Mouse (Mus musculus) limb, embryonic 11.5 days (tissue): ENCODE measurements around the gene Pheta1. TPM values are rescaled to one million over a fixed set of nuclear protein-coding genes. Genes with fewer than 3 reads are reported as not detected.
A peak's percentile ranks its signal among the peaks of the same experiment; 100 is the strongest.

Experiments used
- ATAC-seq: fragments of 200-750 bp; cut with Nextera tagmentation; 2 replicates; pipeline ENCODE4 v1.8.0; 2017; ENCODE audit warnings: low read depth; ENCODE audit not compliant: insufficient number of reproducible peaks, low FRiP score, low TSS enrichment
- DNase-seq: peaks from one replicate; pipeline ENCODE4 v3.0.0-alpha.2; 2015; ENCODE audit warnings: low spot score
- H3K27ac ChIP-seq: fragments of 300-500 bp; sonication (generic); replicated peaks from 2 replicates; pipeline ENCODE4 v1.5.1; 2014; ENCODE audit warnings: low read depth, mild to moderate bottlenecking, low read length
- H3K27me3 ChIP-seq: fragments of 300-500 bp; sonication (generic); 2 replicates; pipeline ENCODE4 v1.6.1; 2014; ENCODE audit warnings: mild to moderate bottlenecking, low read length, mixed read lengths; ENCODE audit not compliant: control insufficient read depth, insufficient read depth
- H3K36me3 ChIP-seq: fragments of 300-500 bp; sonication (generic); 2 replicates; pipeline ENCODE4 v1.6.1; 2014; ENCODE audit warnings: mild to moderate bottlenecking, low read length, moderate library complexity, mixed read lengths; ENCODE audit not compliant: control insufficient read depth, insufficient read depth
- H3K4me1 ChIP-seq: fragments of 300-500 bp; sonication (generic); 2 replicates; pipeline ENCODE4 v1.6.1; 2014; ENCODE audit warnings: low read length, mixed read lengths; ENCODE audit not compliant: control insufficient read depth, insufficient read depth
- H3K4me2 ChIP-seq: fragments of 300-500 bp; sonication (generic); 2 replicates; pipeline ENCODE4 v1.6.1; 2014; ENCODE audit warnings: low read depth, mild to moderate bottlenecking, moderate library complexity; ENCODE audit not compliant: severe bottlenecking
- H3K4me3 ChIP-seq: fragments of 300-500 bp; sonication (generic); 2 replicates; pipeline ENCODE4 v1.5.1; 2014; ENCODE audit warnings: low read depth, low read length
- H3K9ac ChIP-seq: fragments of 300-500 bp; sonication (generic); 2 replicates; pipeline ENCODE4 v1.6.1; 2014; ENCODE audit warnings: mild to moderate bottlenecking, low read length
- H3K9me3 ChIP-seq: fragments of 300-500 bp; sonication (generic); 2 replicates; pipeline ENCODE4 v1.6.1; 2016; ENCODE audit warnings: low read length; ENCODE audit not compliant: control insufficient read depth
- WGBS: fragments of 180-500 bp; shearing (Covaris S2); extraction: QIAGEN DNeasy Blood & Tissue Kit; methylation state at CpG from one replicate; pipeline ENCODE4 v1.1.7; 2014; 5-methylcytosine and 5-hydroxymethylcytosine counted together
- polyA plus RNA-seq: library from polyadenylated mRNA; unstranded; fragments of >200 nt; fragmentation: Nextera tagmentation; extraction: Ambion mirVana; gene quantifications from 2 replicates; pipeline ENCODE4 v1.2.1, GENCODE M21; 2014

The Pheta1 gene
- polyA plus RNA-seq, 1 experiment from 2014 or later = 36.8 TPM

GRCm38 (mm10) chr5:121821116-121821515 is 27.7 kb upstream of the Pheta1 start:
- no peak for ATAC-seq
- peaks cover 11% of the 10 kb centered on the region; the same call in 1 of the 2 replicates for H3K4me1 ChIP-seq
- WGBS = 87% methylated on average over 5 of the region's 5 CpGs

GRCm38 (mm10) chr5:121821552-121821951 is 27.2 kb upstream of the Pheta1 start:
- no peak overlapping the region for H3K9ac ChIP-seq
- no peak overlapping the region for H3K4me2 ChIP-seq
- H3K36me3 ChIP-seq = peaks cover 20% of the 10 kb centered on the region
- WGBS = 85% methylated on average over 5 of the region's 5 CpGs
- peaks cover 11% of the 10 kb centered on the region; the same call in 1 of the 2 replicates for H3K4me1 ChIP-seq
- no peak overlapping the region for H3K27ac ChIP-seq
- no peaks in the 10 kb centered on the region for H3K9me3 ChIP-seq
- DNase-seq = no peak
- no peaks in the 10 kb centered on the region for H3K27me3 ChIP-seq
- H3K4me3 ChIP-seq = no peak overlapping the region
- no peak for ATAC-seq

More at GRCm38 (mm10) chr5:121821116-121821515, 27.7 kb upstream of the Pheta1 start:
- Histone ChIP-seq H3K4me2 (no peak overlapping the region), H3K9me3 (no peaks in the 10 kb centered on the region), H3K27me3 (no peaks in the 10 kb centered on the region), H3K36me3 (peaks cover 25% of the 10 kb centered on the region), H3K27ac (no peak overlapping the region), H3K9ac (no peak overlapping the region), H3K4me3 (no peak overlapping the region)
- DNase-seq = no peak

GRCm38 (mm10) chr5:121822786-121823505 is 25.8 kb upstream of the Pheta1 start:
- no peak overlapping the region for H3K4me2 ChIP-seq

GRCm38 (mm10) chr5:121823668-121824067 is 25.1 kb upstream of the Pheta1 start:
- Histone ChIP-seq H3K36me3 (peaks cover 1% of the 10 kb centered on the region; the same call in 1 of the 2 replicates), H3K9ac (no peak overlapping the region), H3K4me1 (peaks cover 18% of the 10 kb centered on the region; the same call in 1 of the 2 replicates), H3K4me2 (no peak overlapping the region), H3K27ac (no peak overlapping the region; the same call in 1 of the 2 replicates), H3K4me3 (no peak overlapping the region), H3K27me3 (peaks cover 6% of the 10 kb centered on the region; the same call in 1 of the 2 replicates), H3K9me3 (no peaks in the 10 kb centered on the region)
- DNase-seq (no peak), ATAC-seq (no peak)
- WGBS = 96% methylated on average over 1 of the region's 1 CpGs

More at GRCm38 (mm10) chr5:121822786-121823505, 25.8 kb upstream of the Pheta1 start:
- no peaks in the 10 kb centered on the region for H3K9me3 ChIP-seq
- DNase-seq = peak; percentile 48
- peaks cover 8% of the 10 kb centered on the region for H3K36me3 ChIP-seq
- 50% methylated on average over 7 of the region's 7 CpGs for WGBS
- no peak for ATAC-seq
- peaks cover 2% of the 10 kb centered on the region; the same call in 1 of the 2 replicates for H3K27me3 ChIP-seq
- peaks cover 11% of the 10 kb centered on the region; the same call in 1 of the 2 replicates for H3K4me1 ChIP-seq
- no peak overlapping the region; the same call in 1 of the 2 replicates for H3K27ac ChIP-seq
- no peak overlapping the region for H3K4me3 ChIP-seq
- H3K9ac ChIP-seq = no peak overlapping the region

- Histone ChIP-seq H3K27ac (0 out of 2 replicates have a peak overlapping the region, but pooled peaks have one; percentile 1), H3K4me2 (no peak overlapping the region), H3K9me3 (no peaks in the 10 kb centered on the region), H3K27me3 (peaks cover 9% of the 10 kb centered on the region), H3K4me1 (peaks cover 18% of the 10 kb centered on the region; the same call in 1 of the 2 replicates), H3K36me3 (no peaks in the 10 kb centered on the region; the same call in 1 of the 2 replicates), H3K4me3 (no peak overlapping the region), H3K9ac (no peak overlapping the region)
- 56% methylated on average over 4 of the region's 4 CpGs for WGBS
- ATAC-seq = no peak
- DNase-seq = no peak
Measured at GRCm38 (mm10) chr5:121824121-121824520, 24.7 kb upstream of the Pheta1 start.

- no peaks in the 10 kb centered on the region; the same call in 1 of the 2 replicates for H3K36me3 ChIP-seq
- H3K9me3 ChIP-seq = no peaks in the 10 kb centered on the region
- no peak overlapping the region for H3K4me2 ChIP-seq
- no peak overlapping the region for H3K27ac ChIP-seq
- 93% methylated on average over 3 of the region's 3 CpGs for WGBS
- H3K27me3 ChIP-seq = peaks cover 16% of the 10 kb centered on the region
- no peak overlapping the region for H3K4me3 ChIP-seq
- ATAC-seq (no peak), DNase-seq (no peak)
- H3K9ac ChIP-seq = no peak overlapping the region
- H3K4me1 ChIP-seq = peaks cover 18% of the 10 kb centered on the region; the same call in 1 of the 2 replicates
Measured at GRCm38 (mm10) chr5:121825606-121826005, 23.2 kb upstream of the Pheta1 start.

GRCm38 (mm10) chr5:121827876-121828275 is 20.9 kb upstream of the Pheta1 start:
- Histone ChIP-seq H3K36me3 (no peaks in the 10 kb centered on the region; the same call in 1 of the 2 replicates), H3K9ac (no peak overlapping the region), H3K27ac (no peak overlapping the region), H3K4me2 (no peak overlapping the region; the same call in 1 of the 2 replicates), H3K4me3 (no peak overlapping the region), H3K4me1 (peaks cover 18% of the 10 kb centered on the region; the same call in 1 of the 2 replicates), H3K27me3 (peaks cover 16% of the 10 kb centered on the region), H3K9me3 (no peaks in the 10 kb centered on the region)
- ATAC-seq (no peak), DNase-seq (no peak)
- WGBS = 87% methylated on average over 4 of the region's 4 CpGs

GRCm38 (mm10) chr5:121828491-121829432 is 20.0 kb upstream of the Pheta1 start:
- peaks cover 17% of the 10 kb centered on the region for H3K4me1 ChIP-seq
- no peaks in the 10 kb centered on the region; the same call in 1 of the 2 replicates for H3K36me3 ChIP-seq
- H3K27me3 ChIP-seq = peaks cover 16% of the 10 kb centered on the region
- peak overlapping the region; percentile 58 for H3K9ac ChIP-seq
- peak overlapping the region; percentile 75 for H3K4me2 ChIP-seq
- DNase-seq (peak; percentile 55), ATAC-seq (no peak)
- H3K4me3 ChIP-seq = peak overlapping the region; percentile 34
- 5% methylated on average over 66 of the region's 82 CpGs for WGBS
- no peaks in the 10 kb centered on the region for H3K9me3 ChIP-seq
- H3K27ac ChIP-seq = no peak overlapping the region
